Mouse (Mus musculus) cerebellum, adult 11-12 months (tissue): ENCODE measurements around the gene Fut1.

Experiments
- DNase-seq: peaks from one replicate; pipeline ENCODE4 v3.0.0; 2022

Gene Fut1

GRCm38 (mm10) chr7:45605704-45606289, 11.3 kb upstream of the Fut1 start:
- DNase-seq = no peak

- no peak for DNase-seq
These were observed 7.6 kb upstream of the Fut1 start for GRCm38 (mm10) chr7:45609511-45609910.

GRCm38 (mm10) chr7:45616277-45616676, 812 bp upstream of the Fut1 start:
- DNase-seq = no peak

DNA sequence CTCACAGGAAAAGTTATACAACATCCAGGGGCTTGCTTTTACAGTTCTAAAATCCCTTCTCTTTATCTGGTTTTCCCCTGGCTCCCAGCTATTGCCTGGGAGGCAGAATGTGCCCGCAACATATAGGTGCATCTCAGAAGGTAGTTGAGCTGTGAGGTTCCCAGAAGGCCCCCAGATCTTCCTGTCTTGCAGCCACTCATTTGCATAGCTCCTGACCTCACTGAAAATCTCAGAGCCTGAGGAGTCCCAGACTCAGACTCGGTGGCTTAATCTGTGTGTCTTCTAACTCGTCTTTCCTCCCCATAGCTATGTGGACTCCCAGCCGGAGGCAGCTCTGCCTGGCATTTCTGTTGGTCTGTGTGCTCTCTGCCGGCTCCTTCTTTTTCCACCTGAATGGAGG, 1.2 kb downstream of the Fut1 start:
- DNase-seq = no peak

- DNase-seq = no peak
These were observed 2.5 kb downstream of the Fut1 start for GRCm38 (mm10) chr7:45619592-45619991.

DNA sequence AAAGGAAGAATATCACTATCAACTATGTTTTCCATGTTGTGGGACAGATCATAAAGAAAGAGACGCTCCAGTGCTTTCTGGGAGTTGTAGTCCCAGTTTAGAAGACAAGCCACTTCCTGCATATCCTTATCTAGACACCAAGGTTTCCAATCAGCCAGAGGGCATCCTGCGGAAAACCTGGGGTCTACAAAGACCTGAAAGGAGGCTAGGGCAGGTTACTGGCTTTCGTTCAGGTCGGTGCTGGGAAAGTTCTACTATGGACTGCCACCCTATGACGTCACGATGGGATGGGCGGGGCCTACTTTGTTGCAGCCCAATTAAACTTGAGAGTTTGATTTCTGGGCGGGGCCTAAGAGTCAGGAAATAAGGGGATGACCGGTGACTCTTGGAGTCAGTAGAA, 4.4 kb downstream of the Fut1 start, which contains the start of gene Izumo1:
Izumo1 (plus strand) TSS at position 369 of the 400 bp plus-strand sequence.
- no peak for DNase-seq

DNA sequence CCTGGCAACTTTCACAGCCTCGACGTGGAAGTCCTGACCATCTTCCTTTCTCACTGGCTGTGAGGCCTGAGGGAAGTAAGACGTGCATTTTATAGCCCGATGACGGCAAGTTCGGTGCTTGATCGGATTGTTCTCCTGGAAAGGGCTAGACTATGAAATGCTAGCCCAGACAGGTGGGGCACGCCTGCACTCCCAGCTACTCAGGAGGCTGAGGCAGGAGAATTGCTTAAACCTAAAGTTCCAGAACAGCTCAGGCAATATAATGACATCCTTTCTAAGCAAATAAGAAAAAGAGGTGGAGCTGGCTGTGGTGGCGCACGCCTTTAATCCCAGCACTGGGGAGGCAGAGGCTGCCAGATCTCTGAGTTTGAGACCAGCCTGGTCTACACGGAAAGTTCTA, 6.4 kb downstream of the Fut1 start:
- no peak for DNase-seq

DNA sequence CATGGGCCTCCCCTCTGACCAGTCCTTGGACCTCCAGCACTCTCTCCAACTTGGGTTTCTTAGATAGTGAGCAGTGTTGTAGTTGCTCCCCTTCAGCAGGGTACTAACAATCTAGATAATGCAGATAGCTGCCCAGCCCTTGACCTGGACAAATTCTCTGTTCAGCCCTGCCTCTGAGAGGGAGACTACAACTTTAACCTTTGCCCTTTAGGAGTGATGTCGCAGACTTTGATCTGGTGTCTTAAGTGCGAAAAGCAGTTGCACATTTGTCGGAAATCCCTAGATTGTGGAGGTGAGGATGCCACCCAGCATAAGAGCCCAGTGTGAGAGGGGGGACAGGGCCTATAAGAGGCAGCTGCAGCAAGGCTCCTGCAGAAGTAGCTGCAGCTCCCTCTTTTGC, 7.6 kb downstream of the Fut1 start:
- DNase-seq = no peak

DNA sequence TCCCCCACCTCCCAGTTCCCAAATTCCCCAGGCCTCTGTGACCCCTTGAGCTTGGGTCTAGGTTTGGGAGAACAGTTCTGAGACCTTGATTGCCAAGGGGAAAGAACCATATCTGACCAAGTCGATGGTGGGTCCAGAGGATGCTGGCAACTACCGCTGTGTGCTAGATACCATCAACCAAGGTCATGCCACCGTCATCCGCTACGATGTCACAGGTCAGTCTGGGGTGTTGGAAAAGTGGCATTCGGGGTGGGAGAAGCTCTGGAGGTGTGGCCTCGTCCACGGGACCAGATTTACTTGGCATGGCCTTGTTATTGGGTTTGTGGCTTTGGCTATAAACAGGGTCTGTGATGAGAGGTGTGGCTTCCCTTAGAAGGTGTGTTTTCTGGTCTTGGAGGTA, 8.4 kb downstream of the Fut1 start:
- DNase-seq = no peak

DNA sequence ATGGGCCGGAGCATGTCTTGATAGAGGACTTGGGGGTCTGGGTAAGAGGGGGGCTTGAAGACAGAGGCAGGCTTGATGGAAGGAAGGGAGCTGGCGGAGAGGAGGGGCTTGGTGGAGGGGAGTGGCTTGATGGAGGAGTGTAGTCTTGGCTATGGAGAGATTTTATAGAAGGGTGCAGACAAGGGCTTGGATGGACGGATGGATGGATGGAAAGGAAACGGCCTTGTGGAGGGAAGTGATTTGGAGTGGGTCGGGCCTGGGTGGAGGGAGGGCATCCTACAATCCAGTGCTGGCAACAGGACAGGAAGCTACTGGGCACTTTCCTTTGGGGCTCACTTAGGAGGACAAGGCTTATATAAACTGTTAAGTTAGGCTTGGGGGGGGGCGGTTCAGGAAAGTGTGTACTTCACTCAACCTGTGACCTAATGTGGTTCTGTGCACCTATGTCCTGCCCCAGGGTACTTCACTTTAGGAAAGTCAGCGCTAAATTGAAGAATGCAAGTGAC, 9.5 kb downstream of the Fut1 start:
- no peak for DNase-seq

- no peak for DNase-seq
These were observed 10.2 kb downstream of the Fut1 start, which contains the start of gene Rasip1 for GRCm38 (mm10) chr7:45627261-45627660. Rasip1 (plus strand) TSS chr7:45627488.

GRCm38 (mm10) chr7:45628364-45629294, 11.5 kb downstream of the Fut1 start:
- peak; percentile 93 for DNase-seq

DNA sequence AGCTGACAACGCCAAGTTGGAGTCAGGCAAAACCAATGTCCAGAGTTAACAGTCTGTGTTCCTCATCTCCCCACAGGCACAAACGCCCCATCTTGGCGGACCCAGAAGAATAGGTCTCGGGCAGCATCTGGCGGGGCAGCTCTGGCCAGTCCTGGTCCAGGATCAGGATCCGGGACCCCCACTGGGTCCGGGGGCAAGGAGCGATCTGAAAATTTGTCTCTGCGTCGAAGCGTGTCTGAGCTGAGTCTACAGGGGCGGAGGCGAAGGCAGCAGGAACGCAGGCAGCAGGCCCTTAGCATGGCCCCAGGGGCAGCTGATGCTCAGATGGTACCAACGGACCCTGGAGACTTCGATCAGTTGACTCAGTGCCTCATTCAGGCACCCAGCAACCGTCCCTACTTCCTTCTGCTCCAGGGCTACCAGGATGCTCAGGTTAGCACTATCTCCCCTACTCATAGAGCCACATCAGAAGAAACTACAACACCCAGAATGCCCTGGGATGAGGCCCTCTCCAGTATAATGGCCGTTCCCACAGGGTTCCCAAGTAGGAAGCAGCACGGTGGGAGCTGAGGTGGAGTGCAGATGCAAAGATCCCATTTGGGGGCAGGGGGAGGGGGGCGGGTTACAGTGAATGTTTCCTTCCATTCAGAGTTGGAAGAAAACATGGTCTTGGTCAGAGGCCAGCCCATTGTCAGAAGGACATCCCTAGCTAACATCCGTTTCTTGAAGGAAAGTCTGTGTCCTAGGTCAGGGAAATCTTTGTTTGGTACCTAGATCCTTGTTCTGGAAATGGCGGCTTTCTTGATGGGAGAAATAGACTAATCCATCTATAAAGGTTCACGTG, 13.2 kb downstream of the Fut1 start:
- peak; percentile 61 for DNase-seq

DNA sequence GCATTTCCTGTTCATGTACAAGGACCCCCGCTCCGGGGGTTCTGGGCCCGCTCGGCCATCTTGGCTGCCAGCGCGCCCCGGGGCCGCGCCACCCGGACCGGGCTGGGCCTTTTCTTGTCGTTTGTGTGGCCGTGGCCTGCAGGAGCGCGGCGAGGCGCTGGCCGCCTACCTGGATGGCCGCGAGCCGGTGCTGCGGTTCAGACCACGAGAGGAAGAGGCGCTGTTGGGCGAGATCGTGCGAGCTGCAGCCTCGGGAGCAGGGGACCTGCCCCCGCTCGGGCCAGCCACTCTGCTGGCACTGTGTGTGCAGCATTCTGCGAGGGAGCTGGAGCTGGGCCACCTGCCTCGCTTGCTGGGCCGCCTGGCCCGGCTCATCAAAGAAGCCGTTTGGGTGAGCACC, 15.4 kb downstream of the Fut1 start:
- peak; percentile 82 for DNase-seq

GRCm38 (mm10) chr7:45634946-45635681, 18.0 kb downstream of the Fut1 start:
- no peak for DNase-seq

DNA sequence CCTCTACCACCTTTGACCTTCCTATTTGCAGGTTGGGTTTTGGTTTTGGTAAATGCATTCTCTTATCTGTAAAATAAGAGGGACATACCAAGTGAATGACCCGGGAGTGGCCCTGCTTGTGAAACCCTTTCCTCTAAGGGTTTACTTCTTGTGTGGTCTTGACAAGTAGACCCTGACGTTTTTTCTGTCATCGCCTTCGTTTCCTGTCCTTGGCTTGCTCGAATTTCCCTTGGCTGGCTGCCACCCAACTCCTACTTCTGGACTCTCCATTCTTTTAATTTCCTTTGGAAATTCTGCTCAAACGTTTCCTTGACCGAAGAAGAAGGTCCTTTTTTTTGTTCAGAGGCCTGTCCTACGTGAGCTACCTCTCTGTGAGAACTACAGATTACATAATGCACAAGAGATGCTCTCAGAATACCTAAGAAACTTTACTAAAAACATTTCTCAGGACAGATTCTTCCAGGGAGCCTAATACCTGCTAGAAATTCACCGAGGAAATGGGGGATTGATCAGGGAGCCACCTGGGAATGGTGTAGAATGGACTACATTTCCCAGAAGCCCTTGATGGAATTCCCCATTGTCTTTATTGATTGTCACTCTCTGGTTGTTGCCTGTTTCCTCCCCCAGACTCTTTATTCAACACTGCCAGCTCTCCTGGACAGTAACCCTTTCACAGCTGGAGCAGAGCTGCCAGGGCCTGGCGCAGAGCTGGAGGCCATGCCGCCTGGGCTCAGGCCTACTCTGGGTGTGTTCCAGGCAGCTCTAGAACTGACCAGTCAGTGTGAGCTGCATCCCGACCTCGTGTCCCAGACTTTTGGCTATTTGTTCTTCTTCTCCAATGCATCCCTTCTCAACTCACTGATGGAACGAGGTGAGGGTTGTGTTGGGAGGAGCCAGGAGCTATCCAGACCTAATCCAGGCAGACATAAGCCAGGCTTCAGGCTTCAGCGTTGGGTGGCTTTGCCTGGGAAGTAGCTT, 18.9 kb downstream of the Fut1 start:
- no peak for DNase-seq

DNA sequence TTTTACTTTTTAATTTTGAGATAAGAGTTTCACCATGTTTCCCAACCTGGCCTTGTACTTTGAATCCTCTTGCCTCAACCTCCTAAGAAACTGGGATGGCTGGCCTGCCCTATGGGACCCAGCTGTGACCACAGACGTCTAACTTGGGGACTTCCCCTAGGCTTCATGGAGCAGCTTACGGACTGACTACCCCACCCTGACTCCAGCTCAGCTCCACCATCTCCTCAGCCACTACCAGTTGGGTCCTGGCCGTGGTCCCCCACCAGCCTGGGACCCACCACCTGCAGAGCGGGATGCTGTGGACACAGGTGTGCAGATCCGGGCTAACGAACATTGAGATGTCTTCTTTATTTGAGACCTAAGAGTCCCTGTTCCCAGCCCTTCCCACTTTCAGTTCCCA, 20.6 kb downstream of the Fut1 start:
- peak; percentile 68 for DNase-seq

GRCm38 (mm10) chr7:45638623-45639401, 21.7 kb downstream of the Fut1 start:
- DNase-seq = peak; percentile 99

DNA sequence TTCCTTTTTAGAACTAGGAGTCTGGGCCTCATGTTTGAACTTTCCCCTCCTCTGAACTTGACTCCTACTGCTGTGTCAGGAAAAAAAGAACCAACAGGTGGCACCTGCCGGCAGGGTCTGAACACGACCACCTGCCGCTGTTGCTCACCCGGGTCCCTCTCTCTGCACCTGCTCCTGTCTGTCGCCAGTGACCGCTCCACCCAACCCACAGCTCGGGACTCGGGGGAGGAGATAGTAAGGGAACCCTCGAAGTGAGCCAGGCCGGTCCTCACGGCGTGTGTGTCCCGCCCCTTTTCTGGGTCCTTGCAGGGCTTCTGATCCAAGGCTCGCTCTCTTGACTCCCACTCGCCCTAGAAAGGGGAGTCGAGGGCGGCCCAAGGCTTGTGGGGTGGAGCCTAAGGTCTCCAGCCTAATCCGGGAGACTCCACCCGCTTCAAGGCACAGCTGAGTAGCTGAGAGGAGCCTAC, 22.5 kb downstream of the Fut1 start, which contains the start of gene Mamstr:
Mamstr (plus strand) TSS at position 417 of the 467 bp plus-strand sequence.
- DNase-seq = peak; percentile 79
